Mouse (Mus musculus): ENCODE results near the gene Dab1. TPM values are rescaled to one million over a fixed set of nuclear protein-coding genes. Genes with fewer than 3 reads are reported as not detected.

Dab1 gene
- polyA plus RNA-seq, 1 experiment from 2014 or later: 36.4 TPM

DNA sequence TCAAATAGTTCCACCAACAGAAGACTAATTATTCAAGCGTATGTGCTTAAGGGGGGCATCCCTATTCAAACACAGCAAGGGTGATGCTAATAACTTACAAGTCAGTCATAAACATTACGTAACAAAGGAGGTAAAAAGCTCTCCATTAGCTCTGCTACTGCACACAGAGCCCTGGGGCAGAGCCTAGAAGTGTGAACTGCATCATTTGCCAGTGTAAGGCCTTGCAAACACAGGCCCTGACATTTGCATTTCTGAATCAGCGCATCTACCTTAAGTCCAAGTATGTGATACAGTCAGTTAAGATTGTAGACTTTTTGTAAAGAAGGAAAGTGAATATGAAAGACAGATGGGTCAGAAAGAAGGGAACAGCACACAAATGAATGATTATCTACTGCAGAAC, 1162.3 kb downstream of the Dab1 start:
- Histone ChIP-seq H3K4me2 (ENCODE audit: low read depth) (no peak overlapping the region), H3K4me1 (ENCODE audit: control insufficient read depth, insufficient read depth, low read length) (no peaks in the 10 kb centered on the region), H3K27ac (ENCODE audit: low read depth, low read length) (no peak overlapping the region), H3K9me3 (ENCODE audit: control insufficient read depth, low read length) (no peaks in the 10 kb centered on the region), H3K36me3 (ENCODE audit: control insufficient read depth, insufficient read depth, low read length) (no peaks in the 10 kb centered on the region), H3K9ac (ENCODE audit: low read length) (no peak overlapping the region), H3K27me3 (ENCODE audit: control insufficient read depth, insufficient read depth, low read length) (no peaks in the 10 kb centered on the region), H3K4me3 (ENCODE audit: low read depth, low read length) (no peak overlapping the region)
- DNase-seq (ENCODE audit: low spot score): no peak
- WGBS: 78% methylated on average over 3 of the region's 3 CpGs
- ATAC-seq (ENCODE audit: insufficient read depth, low FRiP score, low TSS enrichment): no peak

GRCm38 (mm10) chr4:104782346-104782745, 1163.2 kb downstream of the Dab1 start:
- no peak overlapping the region for H3K4me2 ChIP-seq (ENCODE audit: low read depth)
- H3K4me1 ChIP-seq (ENCODE audit: control insufficient read depth, insufficient read depth, low read length): no peaks in the 10 kb centered on the region
- no peaks in the 10 kb centered on the region for H3K36me3 ChIP-seq (ENCODE audit: control insufficient read depth, insufficient read depth, low read length)
- H3K27ac ChIP-seq (ENCODE audit: low read depth, low read length): no peak overlapping the region
- ATAC-seq (ENCODE audit: insufficient read depth, low FRiP score, low TSS enrichment) (no peak), DNase-seq (ENCODE audit: low spot score) (no peak)
- WGBS: 84% methylated on average over 4 of the region's 4 CpGs
- H3K9me3 ChIP-seq (ENCODE audit: control insufficient read depth, low read length): no peaks in the 10 kb centered on the region
- H3K27me3 ChIP-seq (ENCODE audit: control insufficient read depth, insufficient read depth, low read length): no peaks in the 10 kb centered on the region
- H3K4me3 ChIP-seq (ENCODE audit: low read depth, low read length): no peak overlapping the region
- no peak overlapping the region for H3K9ac ChIP-seq (ENCODE audit: low read length)

GRCm38 (mm10) chr4:104792111-104792510, 1173.0 kb downstream of the Dab1 start:
- 91% methylated on average over 4 of the region's 4 CpGs for whole genome bisulfite sequencing
- no peaks in the 10 kb centered on the region for H3K4me1 ChIP-seq (ENCODE audit: control insufficient read depth, insufficient read depth, low read length)

More at GRCm38 (mm10) chr4:104792111-104792510, 1173.0 kb downstream of the Dab1 start:
- Histone ChIP-seq H3K27me3 (ENCODE audit: control insufficient read depth, insufficient read depth, low read length) (no peaks in the 10 kb centered on the region), H3K4me3 (ENCODE audit: low read depth, low read length) (no peak overlapping the region), H3K9me3 (ENCODE audit: control insufficient read depth, low read length) (no peaks in the 10 kb centered on the region), H3K27ac (ENCODE audit: low read depth, low read length) (no peak overlapping the region), H3K36me3 (ENCODE audit: control insufficient read depth, insufficient read depth, low read length) (no peaks in the 10 kb centered on the region), H3K4me2 (ENCODE audit: low read depth) (no peak overlapping the region), H3K9ac (ENCODE audit: low read length) (no peak overlapping the region)
- ATAC-seq (ENCODE audit: insufficient read depth, low FRiP score, low TSS enrichment) (no peak), DNase-seq (ENCODE audit: low spot score) (no peak)
